Mouse (Mus musculus) left cerebral cortex, postnatal 25 days (tissue): ENCODE data around the gene Anapc4. TPM values are rescaled to one million over a fixed set of nuclear protein-coding genes. Genes with fewer than 3 reads are reported as not detected.

Experiments
- DNase-seq, 2 experiments: peaks; one replicate each; pipeline ENCODE4 v3.0.0; 2022; ENCODE audit warnings: low spot score in 2 of 2, mixed read lengths in 1 of 2
- intact Hi-C: fragments of 180-260 bp; cut with DNase I; formaldehyde crosslinking; loops from one replicate; pipeline ENCODE4 v1.15.1; 2025
- total RNA-seq, 2 experiments: library from RNA; stranded (reverse); gene quantifications; 2 replicates each; pipeline ENCODE4 v1.2.3; 2021

Gene Anapc4
- total RNA-seq, 2 experiments from 2014 or later, result 64.9 to 65.5 TPM

DNA sequence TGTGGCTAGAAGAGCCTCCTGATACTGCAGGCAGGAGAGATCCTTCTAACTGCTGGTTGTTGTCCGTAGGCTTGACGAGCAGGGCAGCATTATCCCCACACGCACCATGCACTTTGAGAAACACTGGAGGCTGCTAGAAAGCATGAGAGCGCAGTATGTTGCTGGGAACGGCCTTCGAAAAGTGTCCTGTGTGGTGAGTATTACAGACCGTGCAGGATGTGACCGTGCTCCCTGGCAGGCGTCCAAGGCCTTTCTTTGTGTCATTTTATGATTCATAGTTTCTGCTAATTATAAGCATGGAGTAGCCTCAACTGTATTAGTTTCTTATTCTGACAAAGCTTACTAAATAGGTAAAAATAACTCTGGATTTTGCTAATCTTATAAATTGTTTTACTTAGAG, 32.0 kb downstream of the Anapc4 start:
- DNase-seq, result no peak
- intact Hi-C loops, result no loop called here

DNA sequence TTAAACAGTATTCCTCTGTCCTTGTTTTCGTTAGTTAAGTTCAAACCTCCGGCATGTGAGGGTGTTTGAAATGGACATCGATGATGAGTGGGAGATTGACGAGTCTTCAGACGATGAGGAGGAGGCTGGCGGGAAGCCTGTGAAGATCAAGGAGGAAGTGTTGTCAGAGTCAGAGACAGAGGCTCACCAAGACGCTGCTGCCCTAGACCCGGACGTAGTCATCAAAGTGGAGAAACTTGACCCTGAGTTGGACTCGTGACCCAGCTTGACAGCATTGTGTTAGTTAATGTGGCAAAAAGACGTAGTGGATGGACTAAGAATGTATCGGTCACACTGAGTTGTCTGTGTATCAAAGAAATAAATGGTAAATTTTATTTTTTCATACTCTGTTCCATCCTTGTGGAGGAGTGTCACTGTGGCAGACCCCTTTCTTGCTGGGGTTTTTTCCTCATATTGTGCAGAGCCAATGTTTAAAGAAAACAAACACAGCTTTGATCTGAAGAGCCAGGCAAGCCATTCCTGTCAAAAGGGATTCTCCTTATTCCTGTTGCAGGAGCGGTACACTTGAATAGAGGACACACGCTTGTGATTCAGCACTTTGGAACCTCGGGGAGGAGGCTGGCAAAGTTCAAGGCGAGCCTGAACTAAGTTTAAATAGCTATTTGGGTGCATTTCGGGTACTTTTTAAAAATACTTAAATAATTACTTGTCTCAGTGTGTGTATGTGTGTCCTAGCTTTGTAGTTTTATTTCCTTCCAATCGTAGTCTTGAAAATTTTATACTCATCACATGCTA, 32.7 kb downstream of the Anapc4 start:
- intact Hi-C loops, result no loop called here
- DNase-seq, result no peak

DNA sequence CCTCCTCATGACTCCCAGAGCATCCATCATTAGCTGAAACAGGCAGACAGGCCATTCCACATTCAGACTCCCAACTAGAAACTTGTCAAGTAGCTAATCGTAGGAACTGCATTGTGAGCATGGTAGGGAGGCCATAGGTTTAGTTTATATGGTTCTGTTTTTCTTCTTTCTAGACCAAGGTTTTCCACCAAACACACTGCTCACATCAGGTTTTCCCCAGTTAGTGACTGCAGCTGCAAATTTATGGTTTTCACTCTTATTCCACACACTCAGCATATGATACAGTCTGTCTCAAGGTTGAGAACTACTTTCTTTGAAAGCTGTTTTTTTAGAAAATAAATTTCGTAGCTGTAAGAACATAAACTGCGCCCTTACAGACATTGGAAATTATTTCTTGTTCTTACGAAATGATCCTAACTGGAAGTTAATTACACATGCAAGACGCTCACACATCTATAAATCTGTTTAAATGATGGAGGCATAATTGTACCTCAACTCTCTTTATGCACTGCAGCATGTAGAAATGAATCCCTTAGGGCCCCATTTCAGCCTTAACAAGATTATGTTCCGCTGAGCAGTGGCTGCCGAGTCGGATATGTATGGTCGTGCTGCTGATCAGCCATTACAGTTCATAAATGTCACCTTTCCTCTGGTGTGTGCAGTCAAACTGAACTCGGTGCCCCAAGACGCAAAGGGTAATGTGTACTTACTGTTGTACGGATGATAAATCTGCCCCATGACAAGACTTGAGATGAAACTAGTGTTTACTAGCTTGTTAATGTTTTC, 35.3 kb downstream of the Anapc4 start:
- intact Hi-C loops, result no loop called here

DNA sequence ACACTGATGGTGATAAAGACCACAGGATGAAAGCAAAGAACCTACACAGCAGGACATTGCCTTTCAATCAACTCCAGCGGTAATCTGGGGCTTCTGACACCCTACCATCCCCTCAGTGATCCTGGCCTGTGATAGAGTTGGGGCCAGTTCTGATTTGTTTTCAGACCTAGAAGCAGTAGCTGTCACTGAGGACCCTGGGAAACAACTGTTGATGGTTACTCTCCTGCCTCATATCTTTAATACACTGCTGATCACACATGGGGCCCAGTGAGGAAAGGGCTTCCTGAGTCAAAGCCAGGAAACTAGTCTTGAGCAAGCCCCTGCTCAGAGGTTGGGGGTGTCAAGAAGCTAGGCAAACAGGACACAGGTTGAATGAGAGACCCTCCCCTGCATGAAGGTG, 37.6 kb downstream of the Anapc4 start:
- no peak for DNase-seq
- intact Hi-C loops, result no loop called here

More for the DNA sequence above, 35.3 kb downstream of the Anapc4 start:
- DNase-seq, result no peak

DNA sequence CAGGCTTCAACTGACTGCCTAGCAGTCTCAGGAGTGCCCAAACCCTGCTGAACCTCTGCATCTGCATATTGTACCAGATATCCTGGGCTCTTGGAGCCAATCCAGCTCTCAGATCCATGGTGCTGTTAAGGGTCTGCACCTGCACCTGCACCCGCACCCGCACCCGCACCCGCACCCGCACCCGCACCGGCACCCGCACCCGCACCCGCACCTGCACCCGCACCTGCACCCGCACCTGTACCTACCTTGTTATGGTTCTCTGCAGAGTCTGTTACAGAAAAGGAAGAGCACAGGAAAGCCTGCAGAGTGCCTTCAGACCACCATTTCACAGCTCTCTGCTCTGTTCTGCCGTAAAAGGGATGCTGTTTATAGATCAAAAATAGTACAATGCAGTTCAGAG, 38.2 kb downstream of the Anapc4 start:
- intact Hi-C loops, result no loop called here
- no peak for DNase-seq

DNA sequence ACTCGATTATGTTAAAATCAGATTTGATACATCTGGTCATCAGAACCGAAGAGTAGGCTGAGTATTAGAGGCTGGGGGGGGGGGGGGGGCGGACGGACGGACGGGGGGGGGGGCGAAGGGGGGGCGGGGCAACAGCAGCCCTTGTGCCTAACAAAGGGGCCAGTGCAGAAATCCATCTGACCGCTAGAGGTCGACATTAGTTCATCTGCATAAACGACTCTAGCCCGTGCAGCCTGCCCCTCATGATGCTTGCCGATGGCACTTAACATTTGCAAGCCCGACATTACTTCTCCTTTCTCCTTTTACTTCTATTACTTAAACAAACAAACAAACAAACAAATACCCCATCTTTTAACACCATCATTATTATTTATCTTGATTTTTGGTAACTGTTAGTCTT, 45.0 kb downstream of the Anapc4 start:
- intact Hi-C loops, result loop anchor here (5.0 kb wide), 1 partner anchor 243 kb away; no protein-coding TSS in a partner anchor
- peak; percentile 58 to 74 for DNase-seq

DNA sequence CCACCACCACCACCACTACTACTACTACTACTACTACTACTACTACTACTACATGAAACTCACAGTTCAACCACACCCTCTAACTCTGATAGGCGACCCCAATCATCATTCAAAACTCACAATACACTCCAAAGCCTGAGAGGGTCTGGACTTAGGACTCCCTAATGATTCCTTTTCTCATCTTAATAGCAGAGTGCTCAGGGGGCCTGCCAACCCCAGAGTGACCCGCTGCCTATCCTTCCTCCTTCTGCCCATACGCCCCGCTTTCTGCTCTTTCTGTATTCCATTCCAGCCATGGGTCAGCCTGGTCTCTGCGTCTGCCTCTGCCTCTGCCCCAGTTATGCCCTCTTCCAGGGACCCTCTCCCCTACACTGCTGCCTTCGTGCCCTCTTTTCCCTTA, 46.1 kb downstream of the Anapc4 start:
- no peak for DNase-seq
- intact Hi-C loops, result loop anchor here (5.0 to 10.0 kb wide), 2 partner anchors 225 to 242 kb away; no protein-coding TSS in a partner anchor

DNA sequence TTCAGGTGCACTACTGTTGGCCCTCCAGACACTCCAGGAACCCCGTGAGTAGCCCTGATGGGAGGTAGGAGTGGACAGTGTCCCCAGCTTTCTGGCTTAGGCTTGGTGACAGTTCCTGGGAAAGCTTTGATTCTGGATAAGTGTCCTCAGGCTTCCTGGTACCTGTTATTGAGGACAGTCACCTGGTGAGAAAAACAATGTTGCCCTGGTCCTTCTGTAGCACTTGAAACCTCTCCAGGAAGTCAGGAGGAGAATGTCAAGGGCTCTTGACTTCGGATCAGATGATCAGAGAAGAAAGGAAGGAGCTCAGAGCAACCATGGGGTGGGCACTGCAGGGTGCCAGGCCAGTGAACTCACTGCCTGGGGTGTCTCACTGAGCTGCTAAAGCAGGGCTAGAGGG, 48.6 kb downstream of the Anapc4 start:
- intact Hi-C loops, result loop anchor here (10.0 kb wide), 1 partner anchor 222 kb away; no protein-coding TSS in a partner anchor
- DNase-seq, result no peak

DNA sequence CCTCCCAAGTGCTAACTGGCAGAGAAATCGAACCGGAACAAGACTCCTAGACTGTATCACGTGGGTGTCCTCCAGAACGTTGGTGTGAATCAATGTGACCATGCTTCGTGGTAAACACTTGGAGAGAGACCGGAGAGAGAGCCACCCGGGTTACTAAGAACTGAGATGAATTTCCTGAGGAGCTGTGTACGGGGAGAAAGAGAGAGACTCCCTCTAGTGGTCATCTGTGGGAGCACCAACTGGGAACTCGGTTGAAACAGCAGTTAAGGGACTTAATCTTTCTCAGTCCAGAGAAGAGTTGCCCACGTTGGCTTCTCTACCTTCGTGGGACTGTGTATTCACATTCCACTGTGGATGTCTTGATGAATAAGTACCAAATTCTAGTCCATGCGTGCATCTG, 53.3 kb downstream of the Anapc4 start:
- peak; percentile 47 to 70 for DNase-seq
- intact Hi-C loops, result loop anchor here (10.0 kb wide), 1 partner anchor 218 kb away; no protein-coding TSS in a partner anchor

DNA sequence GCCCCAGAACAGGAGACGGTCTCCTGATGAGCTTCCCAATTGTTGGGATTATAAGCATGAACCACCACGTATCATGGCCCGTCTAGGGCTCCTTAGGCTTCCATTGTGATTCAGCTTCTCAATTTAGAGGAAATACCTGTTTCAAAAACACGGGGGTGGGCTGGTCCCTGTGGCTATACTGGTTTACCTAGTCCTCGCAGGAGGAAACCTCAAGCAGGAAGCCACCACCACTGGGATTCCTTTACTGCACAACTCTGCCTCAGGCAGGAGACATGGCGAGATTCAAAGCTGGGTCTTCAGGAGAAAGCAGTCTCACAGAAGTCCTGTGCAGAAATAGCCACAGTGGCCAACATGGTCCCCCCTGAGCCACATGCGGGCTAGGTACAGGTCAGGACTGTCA, 56.1 kb downstream of the Anapc4 start:
- intact Hi-C loops, result loop anchor here (10.0 kb wide), 1 partner anchor 215 kb away; no protein-coding TSS in a partner anchor
- DNase-seq, result no peak

DNA sequence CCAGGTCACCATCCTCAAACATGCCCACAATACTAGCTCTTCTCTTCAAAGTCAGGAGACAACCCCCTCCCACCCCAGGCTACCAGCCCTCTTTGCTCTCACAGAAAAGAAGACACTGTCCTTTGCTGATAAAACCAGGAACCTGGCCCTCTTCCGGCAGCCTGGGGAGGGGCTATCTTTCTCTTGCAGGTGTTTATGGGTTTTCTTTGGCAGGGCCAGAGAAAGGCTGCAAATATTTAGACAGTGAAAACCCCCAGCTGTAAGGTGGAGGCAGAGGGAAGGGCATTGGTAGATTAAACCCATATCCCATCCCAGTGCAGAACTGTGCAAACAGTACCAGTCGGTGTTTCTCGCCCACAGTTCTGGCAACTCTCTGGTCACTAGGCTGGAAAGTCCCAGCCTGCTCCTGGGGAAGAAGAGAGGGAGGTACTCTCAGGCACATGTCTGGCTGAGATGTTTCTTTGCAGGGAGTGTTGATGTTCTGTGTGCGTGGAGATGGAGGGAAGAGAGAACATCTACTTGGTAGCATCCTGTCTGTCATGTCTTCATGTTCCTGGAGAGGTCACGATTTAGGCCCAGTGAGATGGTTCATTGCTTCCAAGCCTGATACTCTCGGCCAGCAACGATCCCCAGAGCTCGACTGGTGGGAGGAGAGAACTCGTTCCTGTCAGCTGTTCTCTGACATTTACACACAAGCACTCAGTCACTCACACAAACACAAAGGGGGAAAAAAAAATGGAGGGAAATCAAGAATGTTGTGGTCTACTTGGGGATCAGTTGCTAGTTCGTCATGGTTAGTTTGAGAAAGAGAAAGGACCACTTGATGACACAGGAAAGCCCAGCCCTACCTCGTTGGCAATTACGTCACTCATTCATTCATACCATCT, 58.4 kb downstream of the Anapc4 start:
- DNase-seq, result no peak
- intact Hi-C loops, result no loop called here

DNA sequence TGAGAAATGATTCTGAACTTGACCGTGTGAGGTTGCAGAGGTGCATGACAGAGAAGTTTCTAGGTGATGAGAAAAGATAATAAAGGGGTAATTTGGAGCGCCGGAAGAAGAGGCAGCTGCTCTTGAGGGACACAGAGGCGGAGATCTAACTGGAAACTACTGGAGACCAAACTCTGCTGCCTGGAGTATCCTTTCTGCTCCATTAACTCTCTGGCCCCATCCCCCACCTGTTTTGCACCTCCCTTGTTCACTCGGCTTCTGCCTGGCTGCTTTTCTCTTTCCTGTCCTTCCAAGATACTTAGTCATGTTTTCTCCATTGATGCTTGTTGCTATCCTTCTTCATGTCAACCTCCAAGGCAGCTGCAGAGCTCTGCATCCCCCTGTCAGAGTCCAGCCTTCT, 60.1 kb downstream of the Anapc4 start:
- intact Hi-C loops, result no loop called here
- DNase-seq, result no peak

DNA sequence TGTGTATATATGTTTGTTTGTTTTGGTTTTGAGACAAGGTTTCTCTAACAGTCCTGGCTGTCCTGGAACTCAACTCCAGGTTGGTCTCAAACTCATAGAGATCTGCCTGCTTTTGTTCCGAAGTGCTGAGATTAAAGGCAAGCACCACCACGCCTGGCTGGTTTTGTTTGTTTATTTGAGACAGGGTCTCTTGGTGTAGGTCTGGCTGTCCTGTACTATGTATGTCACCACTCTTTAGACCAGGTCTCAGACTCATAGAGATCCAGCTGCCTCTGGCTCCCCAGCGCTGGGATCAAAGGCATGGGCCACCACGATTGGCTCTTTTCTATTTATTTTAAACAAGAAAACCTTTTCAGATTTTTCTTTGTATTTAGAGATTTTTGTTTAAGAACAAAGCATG, 70.4 kb downstream of the Anapc4 start:
- intact Hi-C loops, result no loop called here
- DNase-seq, result no peak

DNA sequence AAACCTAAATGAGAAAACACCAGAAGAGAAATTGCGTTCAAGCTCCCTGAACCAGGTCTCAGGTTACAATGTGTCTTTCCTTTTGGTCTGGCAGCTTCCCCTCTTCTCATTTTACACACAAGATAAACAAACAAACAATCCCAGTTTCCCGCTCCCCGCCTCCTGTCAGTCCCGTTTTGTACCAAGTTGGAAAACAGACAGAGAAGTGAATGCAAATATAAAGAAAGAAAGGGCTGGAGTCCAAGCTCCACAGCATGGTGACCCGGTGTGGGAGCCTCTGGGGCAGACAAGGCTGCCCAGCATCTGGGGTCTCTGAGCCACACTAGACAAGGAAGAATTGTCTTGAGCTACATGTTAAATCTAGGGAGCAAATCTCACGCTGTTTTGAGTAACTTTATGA, 70.9 kb downstream of the Anapc4 start:
- intact Hi-C loops, result no loop called here
- DNase-seq, result no peak

DNA sequence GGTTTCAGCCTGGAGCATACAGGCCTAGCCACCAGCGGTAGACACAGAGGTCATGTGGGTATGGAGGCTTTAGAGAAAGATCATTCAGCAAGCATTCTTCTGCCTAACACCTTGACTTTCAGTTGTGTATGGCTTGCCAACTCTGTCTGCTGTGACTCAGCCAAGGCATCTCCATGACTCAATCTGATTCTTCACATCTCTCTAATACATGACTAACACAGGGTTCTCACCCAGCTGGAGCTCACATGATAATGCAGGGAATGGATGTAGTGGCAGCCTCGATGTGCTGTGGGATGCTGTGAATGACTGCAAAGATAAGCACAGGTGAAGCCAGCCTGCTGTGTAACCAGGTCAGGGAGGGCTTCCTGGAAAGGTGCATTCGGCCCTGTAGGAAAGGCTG, 74.4 kb downstream of the Anapc4 start:
- intact Hi-C loops, result no loop called here
- peak; percentile 7 to 78 for DNase-seq

DNA sequence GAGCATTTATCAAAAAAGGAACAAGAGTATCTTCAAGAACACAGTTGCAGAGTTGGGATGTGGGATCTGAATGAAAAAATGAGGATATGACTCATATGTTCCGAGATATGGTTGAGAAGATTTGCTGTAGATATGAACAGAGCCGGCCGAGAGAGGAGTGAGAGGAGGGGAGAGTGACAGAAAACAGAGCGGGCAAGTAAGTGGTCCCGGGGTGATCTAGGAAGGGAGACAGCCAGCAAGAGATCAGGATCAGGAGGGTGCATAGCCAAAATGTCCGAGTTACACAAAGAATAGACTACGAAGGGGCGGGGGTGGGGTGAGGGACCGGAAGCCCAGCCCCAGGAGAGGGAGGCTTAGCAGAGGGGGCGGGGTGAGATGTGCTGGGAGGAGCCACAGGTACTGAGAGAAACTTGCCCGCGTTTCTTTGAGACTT, 76.4 kb downstream of the Anapc4 start:
- intact Hi-C loops, result no loop called here
- DNase-seq, result peak; percentile 5 to 56

DNA sequence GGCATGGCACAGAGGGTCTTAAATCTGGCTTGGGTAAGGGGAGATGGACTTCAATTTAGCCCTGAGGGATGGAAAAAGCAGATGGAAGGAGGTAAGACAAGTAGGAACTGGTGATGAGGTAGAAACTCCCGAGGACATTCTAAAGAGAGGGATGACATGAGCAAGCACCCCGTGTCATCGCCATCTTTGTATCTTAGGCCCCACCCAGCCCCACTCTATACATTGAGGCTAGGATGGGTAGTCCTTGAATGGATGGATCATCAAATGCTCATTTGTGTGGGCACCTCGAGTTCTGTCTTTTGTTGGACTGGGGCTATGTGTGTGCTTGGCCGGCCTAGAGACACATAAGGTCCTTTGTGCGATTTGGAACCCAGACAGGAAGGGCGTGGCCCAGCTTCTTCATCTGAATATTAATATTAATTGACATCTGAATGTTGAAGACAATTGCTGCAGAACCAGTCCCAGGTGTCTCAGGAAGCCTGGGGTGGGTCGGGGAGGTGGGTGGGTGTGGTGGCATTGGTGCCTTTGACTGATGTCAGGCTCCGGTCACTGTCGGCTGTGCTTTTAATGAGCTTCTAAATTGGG, 77.6 kb downstream of the Anapc4 start:
- DNase-seq, result no peak
- intact Hi-C loops, result no loop called here

DNA sequence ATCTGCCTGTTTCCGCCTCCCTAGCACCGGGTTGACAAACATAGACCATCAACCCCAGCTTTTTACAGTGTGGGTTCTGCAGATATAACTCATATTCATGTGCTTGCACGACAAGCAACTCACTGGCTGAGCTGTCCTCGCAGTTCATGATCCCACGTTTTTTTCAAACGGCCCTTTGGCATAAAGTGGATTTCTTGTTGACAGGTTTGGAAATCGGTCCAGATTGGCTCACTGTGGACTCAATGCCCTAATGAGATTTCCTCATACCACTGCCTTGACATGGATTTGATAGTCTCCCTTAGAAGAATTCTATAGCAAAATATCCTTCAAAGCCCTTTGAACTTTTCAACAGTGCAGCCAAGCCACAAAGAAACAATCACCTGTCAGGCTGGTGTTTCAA, 79.9 kb downstream of the Anapc4 start:
- intact Hi-C loops, result no loop called here
- no peak for DNase-seq

DNA sequence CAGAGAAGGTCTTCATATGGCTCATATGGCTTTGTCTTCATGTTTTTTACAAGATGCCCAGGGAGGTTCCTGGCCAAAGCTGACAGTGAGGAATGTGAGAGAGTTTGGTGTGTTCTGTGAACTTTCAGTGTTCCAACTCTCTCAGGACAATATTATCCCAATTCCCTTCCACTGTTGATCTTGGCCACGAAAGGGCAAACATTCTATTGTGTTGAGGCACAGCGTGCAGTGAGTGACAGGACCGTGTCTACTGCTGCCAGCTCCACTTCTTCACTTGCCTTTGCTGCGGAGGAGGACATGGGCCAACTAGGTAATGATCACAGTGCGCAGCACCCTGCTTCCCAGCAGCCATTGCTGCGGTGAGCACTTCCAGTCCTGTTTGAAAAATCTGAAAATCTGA, 82.4 kb downstream of the Anapc4 start:
- intact Hi-C loops, result no loop called here
- DNase-seq, result no peak
